Mouse (Mus musculus): ENCODE measurements around the gene Specc1l.

DNA sequence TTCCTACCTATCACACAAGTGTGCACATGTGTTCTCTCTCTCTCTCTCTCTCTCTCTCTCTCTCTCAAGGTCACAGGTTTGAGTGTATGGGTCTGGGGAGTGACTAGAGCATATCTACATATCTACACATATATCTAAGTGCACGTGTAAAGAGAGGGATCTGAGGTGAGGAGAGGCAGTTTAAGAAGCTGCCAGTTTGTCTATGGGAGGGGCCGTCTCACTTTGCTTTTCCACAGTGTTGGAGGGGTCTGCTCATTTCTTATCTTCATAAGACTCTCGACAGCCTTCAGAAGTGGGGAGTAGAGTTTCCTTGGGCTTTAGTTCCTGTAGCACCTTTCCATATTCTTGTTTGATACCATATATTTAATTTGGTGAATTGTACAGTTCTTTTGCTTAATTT, 81.4 kb downstream of the Specc1l start:
- TF ChIP-seq GATA1 (IDR thresholded peaks at IDR 0.05; ENCODE audit: borderline replicate concordance, low read length), result no peak
- TF ChIP-seq FLI1 (IDR thresholded peaks at IDR 0.05; ENCODE audit: low read length), result no peak

Measured in megakaryocyte, embryonic 14.5 days (primary cell).